Mouse (Mus musculus) layer of hippocampus, adult 2 months (tissue): ENCODE data around the gene Gjc2. TPM values are rescaled to one million over a fixed set of nuclear protein-coding genes. Genes with fewer than 3 reads are reported as not detected.

Experiments
- DNase-seq, 2 experiments: peaks; one replicate each; pipeline ENCODE4 v3.0.0; 2022; ENCODE audit warnings: low spot score in 2 of 2
- H3K27ac ChIP-seq: fragments of 200-600 bp; 2 replicates; pipeline ENCODE4 v1.8.1; 2022
- H3K4me3 ChIP-seq: fragments of 200-600 bp; 2 replicates; pipeline ENCODE4 v1.8.1; 2022; ENCODE audit warnings: mild to moderate bottlenecking
- CTCF ChIP-seq: fragments of 200-600 bp; conservative IDR thresholded peaks from 2 replicates; pipeline ENCODE4 v1.8.1; 2022; ENCODE audit warnings: antibody characterized with exemption, mild to moderate bottlenecking, moderate library complexity
- total RNA-seq, 2 experiments: library from RNA; stranded (reverse); gene quantifications; 2 replicates each; pipeline ENCODE4 v1.2.3; 2021

Gene Gjc2
- total RNA-seq, 2 experiments from 2014 or later = 10.2 to 10.8 TPM

GRCm38 (mm10) chr11:59163255-59164236 is 19.5 kb downstream of the Gjc2 start, which contains the start of gene Iba57:
TSS of gene Iba57 (minus strand) at chr11:59163739.
- peak within 1 kb of the TSS; percentile 99 for H3K27ac ChIP-seq
- DNase-seq = peak; percentile 96 to 99
- H3K4me3 ChIP-seq = peak within 1 kb of the TSS; percentile 56
- TF ChIP-seq CTCF = peak; percentile 64

GRCm38 (mm10) chr11:59162443-59163254 is 20.4 kb downstream of the Gjc2 start:
- H3K4me3 ChIP-seq = peak overlapping the region; percentile 56
- H3K27ac ChIP-seq = peak overlapping the region; percentile 99
- TF ChIP-seq CTCF = no peak
- DNase-seq = peak in 1 of 2 experiments; percentile 8

- no peak for DNase-seq
- H3K4me3 ChIP-seq = no peak overlapping the region
- H3K27ac ChIP-seq = peak overlapping the region; percentile 99; the same call in 1 of the 2 replicates
- TF ChIP-seq CTCF = 0 out of 2 replicates have a peak, but pooled peaks have one; percentile 29
These were observed 21.6 kb downstream of the Gjc2 start for GRCm38 (mm10) chr11:59161398-59161797.

- no peak for TF ChIP-seq CTCF
- H3K4me3 ChIP-seq = no peak overlapping the region
- H3K27ac ChIP-seq = no peak overlapping the region
- no peak for DNase-seq
These were observed 23.5 kb downstream of the Gjc2 start for GRCm38 (mm10) chr11:59159558-59159957.

GRCm38 (mm10) chr11:59159099-59159498 is 23.9 kb downstream of the Gjc2 start:
- H3K27ac ChIP-seq = no peak overlapping the region
- no peak for TF ChIP-seq CTCF
- DNase-seq = no peak
- H3K4me3 ChIP-seq = no peak overlapping the region

- H3K4me3 ChIP-seq = no peak overlapping the region
These were observed 27.1 kb downstream of the Gjc2 start for GRCm38 (mm10) chr11:59155900-59156299.

GRCm38 (mm10) chr11:59154220-59154619 is 28.8 kb downstream of the Gjc2 start:
- Histone ChIP-seq H3K27ac (no peak overlapping the region), H3K4me3 (no peak overlapping the region)
- no peak for DNase-seq
- TF ChIP-seq CTCF = no peak

More at GRCm38 (mm10) chr11:59155900-59156299, 27.1 kb downstream of the Gjc2 start:
- no peak for DNase-seq
- no peak overlapping the region for H3K27ac ChIP-seq
- TF ChIP-seq CTCF = no peak

- Histone ChIP-seq H3K4me3 (no peak overlapping the region), H3K27ac (no peak overlapping the region)
- DNase-seq = no peak
- peak; percentile 54 for TF ChIP-seq CTCF
These were observed 31.3 kb downstream of the Gjc2 start for GRCm38 (mm10) chr11:59151729-59152128.

GRCm38 (mm10) chr11:59149302-59149701 is 33.7 kb downstream of the Gjc2 start:
- TF ChIP-seq CTCF = no peak
- Histone ChIP-seq H3K4me3 (no peak overlapping the region), H3K27ac (no peak overlapping the region)
- DNase-seq = no peak

GRCm38 (mm10) chr11:59142962-59143361 is 40.1 kb downstream of the Gjc2 start:
- no peak for DNase-seq
- Histone ChIP-seq H3K4me3 (no peak overlapping the region), H3K27ac (no peak overlapping the region)
- no peak for TF ChIP-seq CTCF

GRCm38 (mm10) chr11:59141772-59142370 is 41.1 kb downstream of the Gjc2 start:
- no peak overlapping the region for H3K27ac ChIP-seq
- no peak for DNase-seq
- no peak for TF ChIP-seq CTCF
- H3K4me3 ChIP-seq = no peak overlapping the region

- TF ChIP-seq CTCF = no peak
- no peak overlapping the region for H3K4me3 ChIP-seq
- no peak overlapping the region for H3K27ac ChIP-seq
- no peak for DNase-seq
These were observed 44.2 kb downstream of the Gjc2 start for GRCm38 (mm10) chr11:59138537-59139486.
